Mouse (Mus musculus): ENCODE measurements at regions not wholly inside any gene's neighbourhood (a gene's known extent, or its start where the extent isn't known, plus 50 kb on each side); places are given as distances from the start of the nearest gene placed in this dataset.

DNA sequence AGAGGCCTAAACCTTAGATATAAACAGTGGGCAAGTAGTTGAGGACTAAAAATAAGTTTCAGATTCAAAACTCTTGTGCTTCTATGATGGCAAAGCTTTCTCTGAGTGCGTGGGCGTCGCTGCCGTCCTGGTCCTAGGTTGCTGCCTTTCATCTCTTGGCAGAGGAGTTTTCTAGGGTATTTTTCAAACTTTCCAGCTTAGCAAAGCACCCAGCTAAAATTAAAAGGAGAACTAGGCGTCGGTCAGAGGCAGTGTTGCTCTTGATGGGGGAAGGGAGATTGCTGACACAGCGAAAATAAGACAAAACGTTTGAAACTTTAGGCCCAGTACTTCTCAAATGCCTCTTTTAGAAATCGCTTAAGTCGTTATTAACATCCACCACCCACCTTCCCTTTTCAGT, 80.1 kb upstream of the Zeb2 start:
- Histone ChIP-seq H3K36me3 (ENCODE audit: control insufficient read depth, insufficient read depth) (no peaks in the 10 kb centered on the region), H3K4me2 (ENCODE audit: low read depth) (no peak overlapping the region), H3ac (ENCODE audit: control insufficient read depth, insufficient read length) (no peak overlapping the region), H3K4me3 (no peak overlapping the region), H3K27me3 (ENCODE audit: control insufficient read depth, insufficient read depth, insufficient read length) (no peaks in the 10 kb centered on the region), H3K79me2 (ENCODE audit: control insufficient read depth, insufficient read depth) (no peaks in the 10 kb centered on the region)
- TF ChIP-seq TCF3 (IDR thresholded peaks at IDR 0.05; ENCODE audit: insufficient read length, low read depth) (no peak), E2F4 (IDR thresholded peaks at IDR 0.05; ENCODE audit: insufficient read depth) (no peak), TCF12 (IDR thresholded peaks at IDR 0.05; ENCODE audit: insufficient read depth, poor library complexity, severe bottlenecking) (no peak), MAX (IDR thresholded peaks at IDR 0.05; ENCODE audit: low read depth) (no peak), POLR2AphosphoS2 (IDR thresholded peaks at IDR 0.05; ENCODE audit: insufficient read length, low read depth) (no peak), REST (IDR thresholded peaks at IDR 0.05; ENCODE audit: insufficient read depth, insufficient read length) (no peak), MYOG (IDR thresholded peaks at IDR 0.05; ENCODE audit: control insufficient read depth in 1 of 3, insufficient read depth in 1 of 3, insufficient read length in 2 of 3, low read depth in 2 of 3) (no peak), USF1 (IDR thresholded peaks at IDR 0.05; ENCODE audit: low read depth) (no peak), CEBPB (IDR thresholded peaks at IDR 0.05; ENCODE audit: insufficient read depth, poor library complexity, severe bottlenecking) (no peak), POLR2A (IDR thresholded peaks at IDR 0.05; ENCODE audit: insufficient read length, low read depth) (no peak)

DNA sequence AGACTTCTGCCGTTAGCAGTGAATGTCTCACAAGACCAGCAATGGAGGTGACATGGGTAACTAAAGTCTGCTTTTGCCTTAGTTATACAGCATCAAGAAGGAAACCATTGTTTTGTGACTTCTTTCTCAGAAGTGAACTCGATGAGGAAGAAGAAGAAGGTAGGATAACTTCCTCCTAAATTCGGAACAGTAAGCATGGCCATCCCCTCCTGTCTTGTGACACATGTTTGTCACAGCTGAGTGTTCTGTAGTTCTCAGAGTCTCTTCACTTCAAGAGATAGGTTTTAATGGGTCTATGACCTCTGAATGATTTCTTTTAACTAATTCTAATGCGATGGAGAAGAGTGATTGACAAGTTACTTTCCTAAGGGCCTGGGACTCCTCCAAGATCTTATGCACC, 79.3 kb upstream of the Zeb2 start:
- H3K4me3 ChIP-seq = no peak overlapping the region
- no peak for TF ChIP-seq E2F4 (IDR thresholded peaks at IDR 0.05; ENCODE audit: insufficient read depth)
- TF ChIP-seq MAX (IDR thresholded peaks at IDR 0.05; ENCODE audit: low read depth) = no peak
- TF ChIP-seq REST (IDR thresholded peaks at IDR 0.05; ENCODE audit: insufficient read depth, insufficient read length) = no peak
- TF ChIP-seq MYOG (IDR thresholded peaks at IDR 0.05; ENCODE audit: control insufficient read depth in 1 of 3, insufficient read depth in 1 of 3, insufficient read length in 2 of 3, low read depth in 2 of 3) = no peak
- no peaks in the 10 kb centered on the region for H3K27me3 ChIP-seq (ENCODE audit: control insufficient read depth, insufficient read depth, insufficient read length)
- H3K79me2 ChIP-seq (ENCODE audit: control insufficient read depth, insufficient read depth) = no peaks in the 10 kb centered on the region
- no peaks in the 10 kb centered on the region for H3K36me3 ChIP-seq (ENCODE audit: control insufficient read depth, insufficient read depth)
- H3ac ChIP-seq (ENCODE audit: control insufficient read depth, insufficient read length) = no peak overlapping the region
- no peak overlapping the region for H3K4me2 ChIP-seq (ENCODE audit: low read depth)

DNA sequence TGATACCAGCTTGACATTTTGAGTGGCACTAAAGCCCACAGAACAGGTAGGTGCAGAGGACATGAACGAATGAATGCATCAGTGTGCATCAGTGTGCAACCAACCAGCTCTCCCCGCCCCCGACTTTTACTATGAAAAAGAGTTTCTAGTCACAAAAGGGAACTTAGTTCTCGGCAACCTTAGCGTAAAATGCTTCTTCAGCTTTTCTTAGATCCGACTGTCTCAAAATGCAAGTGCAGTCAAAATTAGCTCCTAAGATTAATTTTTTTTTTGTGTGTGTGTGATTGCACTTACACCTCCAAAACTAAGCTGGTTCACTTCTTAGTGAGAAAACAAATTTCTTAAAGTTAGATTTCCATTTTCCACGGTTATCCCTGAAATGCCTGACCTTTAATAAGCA, 77.1 kb upstream of the Zeb2 start:
- H3K4me3 ChIP-seq = no peak overlapping the region
- H3K79me2 ChIP-seq (ENCODE audit: control insufficient read depth, insufficient read depth) = no peaks in the 10 kb centered on the region
- H3K27me3 ChIP-seq (ENCODE audit: control insufficient read depth, insufficient read depth, insufficient read length) = no peaks in the 10 kb centered on the region
- TF ChIP-seq MYOD1 (IDR thresholded peaks at IDR 0.05; ENCODE audit: control insufficient read depth in 1 of 3, insufficient read length in 2 of 3, low read depth in 2 of 3) (no peak), MYOG (IDR thresholded peaks at IDR 0.05; ENCODE audit: control insufficient read depth in 1 of 3, insufficient read depth in 1 of 3, insufficient read length in 2 of 3, low read depth in 2 of 3) (no peak), MAX (IDR thresholded peaks at IDR 0.05; ENCODE audit: low read depth) (no peak), REST (IDR thresholded peaks at IDR 0.05; ENCODE audit: insufficient read depth, insufficient read length) (no peak), USF1 (IDR thresholded peaks at IDR 0.05; ENCODE audit: low read depth) (no peak), POLR2AphosphoS2 (IDR thresholded peaks at IDR 0.05; ENCODE audit: insufficient read length, low read depth) (no peak), SRF (IDR thresholded peaks at IDR 0.05; ENCODE audit: control insufficient read depth, insufficient read length, low read depth) (no peak), CEBPB (IDR thresholded peaks at IDR 0.05; ENCODE audit: insufficient read depth, poor library complexity, severe bottlenecking) (no peak), E2F4 (IDR thresholded peaks at IDR 0.05; ENCODE audit: insufficient read depth) (no peak), TCF12 (IDR thresholded peaks at IDR 0.05; ENCODE audit: insufficient read depth, poor library complexity, severe bottlenecking) (no peak), TCF3 (IDR thresholded peaks at IDR 0.05; ENCODE audit: insufficient read length, low read depth) (no peak), POLR2A (IDR thresholded peaks at IDR 0.05; ENCODE audit: insufficient read length, low read depth) (no peak)
- H3K36me3 ChIP-seq (ENCODE audit: control insufficient read depth, insufficient read depth) = no peaks in the 10 kb centered on the region
- no peak overlapping the region for H3K4me2 ChIP-seq (ENCODE audit: low read depth)
- H3ac ChIP-seq (ENCODE audit: control insufficient read depth, insufficient read length) = no peak overlapping the region

DNA sequence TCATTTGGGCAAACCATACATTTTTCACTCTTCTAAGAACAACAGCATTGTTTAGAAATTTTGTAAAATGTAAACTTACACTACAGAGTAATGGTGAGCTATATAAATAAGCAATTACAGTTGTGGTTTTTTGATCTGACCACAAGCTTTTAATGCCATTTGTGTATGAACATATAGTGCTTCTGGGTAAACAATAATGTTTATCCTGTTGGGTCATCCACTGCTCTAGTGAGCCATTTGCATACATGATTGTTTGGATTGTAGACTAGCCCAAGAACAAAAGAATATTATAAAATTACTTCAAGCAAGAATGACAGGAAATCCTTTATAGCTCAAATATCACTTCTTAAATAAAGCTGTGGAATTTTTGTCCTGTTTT, 68.4 kb upstream of the Zeb2 start:
- Histone ChIP-seq H3K4me2 (ENCODE audit: low read depth) (peak overlapping the region; percentile 37), H3ac (ENCODE audit: control insufficient read depth, insufficient read length) (no peak overlapping the region), H3K4me3 (no peak overlapping the region), H3K36me3 (ENCODE audit: control insufficient read depth, insufficient read depth) (no peaks in the 10 kb centered on the region), H3K27me3 (ENCODE audit: control insufficient read depth, insufficient read depth, insufficient read length) (no peaks in the 10 kb centered on the region), H3K79me2 (ENCODE audit: control insufficient read depth, insufficient read depth) (no peaks in the 10 kb centered on the region)
- TF ChIP-seq POLR2AphosphoS2 (IDR thresholded peaks at IDR 0.05; ENCODE audit: insufficient read length, low read depth) (no peak), MYOG (IDR thresholded peaks at IDR 0.05; ENCODE audit: control insufficient read depth in 1 of 3, insufficient read depth in 1 of 3, insufficient read length in 2 of 3, low read depth in 2 of 3) (no peak), POLR2A (IDR thresholded peaks at IDR 0.05; ENCODE audit: insufficient read length, low read depth) (no peak), USF1 (IDR thresholded peaks at IDR 0.05; ENCODE audit: low read depth) (no peak), SRF (IDR thresholded peaks at IDR 0.05; ENCODE audit: control insufficient read depth, insufficient read length, low read depth) (no peak), E2F4 (IDR thresholded peaks at IDR 0.05; ENCODE audit: insufficient read depth) (no peak)

DNA sequence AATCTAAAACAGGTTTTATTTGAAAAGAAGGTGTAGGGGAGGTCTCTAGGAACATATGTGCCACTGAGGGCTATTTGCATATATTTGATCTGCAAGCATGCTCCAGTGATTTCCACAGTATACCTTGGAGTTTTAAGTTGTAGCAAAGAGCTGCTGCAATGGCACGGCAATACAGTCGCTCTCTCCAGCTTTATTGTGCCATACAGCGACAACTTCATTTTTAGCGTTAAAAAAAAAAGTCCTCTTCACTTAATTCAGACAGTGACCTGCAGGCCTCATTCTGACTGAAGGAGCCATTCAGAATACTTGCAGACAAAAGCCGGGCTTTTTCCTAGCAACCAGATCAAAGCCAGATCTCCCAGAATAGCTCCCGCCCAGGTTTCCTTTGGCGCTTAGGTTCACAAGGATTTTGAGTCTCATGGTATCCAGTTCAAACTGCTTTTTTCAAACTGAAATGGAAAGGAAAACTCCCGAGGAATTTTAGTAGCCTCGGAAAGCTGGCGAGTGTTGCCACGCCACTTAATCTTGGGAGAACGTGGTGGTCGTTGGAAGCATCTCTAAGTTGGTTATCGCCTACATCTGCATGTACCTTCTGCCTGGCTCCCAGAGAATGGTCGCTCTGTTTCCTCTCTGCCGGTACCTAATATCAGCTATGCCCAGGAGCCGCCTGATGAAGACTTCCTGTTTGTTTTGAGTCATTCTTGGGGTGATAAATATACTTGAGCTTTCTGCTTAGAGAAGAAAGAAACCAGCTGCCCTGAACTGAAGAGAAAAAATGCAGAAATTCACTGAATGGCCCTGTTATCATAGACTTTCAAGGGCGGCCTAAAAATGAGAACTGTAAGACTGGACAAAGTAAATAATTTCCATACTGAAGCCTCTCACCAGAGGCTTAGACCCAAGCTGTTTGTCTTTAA, 67.8 kb upstream of the Zeb2 start:
- H3ac ChIP-seq (ENCODE audit: control insufficient read depth, insufficient read length) = no peak overlapping the region
- no peaks in the 10 kb centered on the region for H3K27me3 ChIP-seq (ENCODE audit: control insufficient read depth, insufficient read depth, insufficient read length)
- H3K4me2 ChIP-seq (ENCODE audit: low read depth) = peak overlapping the region; percentile 37
- H3K36me3 ChIP-seq (ENCODE audit: control insufficient read depth, insufficient read depth) = no peaks in the 10 kb centered on the region
- H3K79me2 ChIP-seq (ENCODE audit: control insufficient read depth, insufficient read depth) = no peaks in the 10 kb centered on the region
- TF ChIP-seq MAX (IDR thresholded peaks at IDR 0.05; ENCODE audit: low read depth) (no peak), TCF3 (IDR thresholded peaks at IDR 0.05; ENCODE audit: insufficient read length, low read depth) (no peak), MYOG (IDR thresholded peaks at IDR 0.05; ENCODE audit: control insufficient read depth in 1 of 3, insufficient read depth in 1 of 3, insufficient read length in 2 of 3, low read depth in 2 of 3) (no peak), POLR2AphosphoS2 (IDR thresholded peaks at IDR 0.05; ENCODE audit: insufficient read length, low read depth) (no peak), POLR2A (IDR thresholded peaks at IDR 0.05; ENCODE audit: insufficient read length, low read depth) (no peak), CEBPB (IDR thresholded peaks at IDR 0.05; ENCODE audit: insufficient read depth, poor library complexity, severe bottlenecking) (no peak)
- no peak overlapping the region for H3K4me3 ChIP-seq
